Mouse (Mus musculus): ENCODE measurements around the gene Chml. TPM values are rescaled to one million over a fixed set of nuclear protein-coding genes. Genes with fewer than 3 reads are reported as not detected.
A peak's percentile ranks its signal among the peaks of the same experiment; 100 is the strongest.

The Chml gene
- polyA plus RNA-seq, 1 experiment = 13.7 TPM

DNA sequence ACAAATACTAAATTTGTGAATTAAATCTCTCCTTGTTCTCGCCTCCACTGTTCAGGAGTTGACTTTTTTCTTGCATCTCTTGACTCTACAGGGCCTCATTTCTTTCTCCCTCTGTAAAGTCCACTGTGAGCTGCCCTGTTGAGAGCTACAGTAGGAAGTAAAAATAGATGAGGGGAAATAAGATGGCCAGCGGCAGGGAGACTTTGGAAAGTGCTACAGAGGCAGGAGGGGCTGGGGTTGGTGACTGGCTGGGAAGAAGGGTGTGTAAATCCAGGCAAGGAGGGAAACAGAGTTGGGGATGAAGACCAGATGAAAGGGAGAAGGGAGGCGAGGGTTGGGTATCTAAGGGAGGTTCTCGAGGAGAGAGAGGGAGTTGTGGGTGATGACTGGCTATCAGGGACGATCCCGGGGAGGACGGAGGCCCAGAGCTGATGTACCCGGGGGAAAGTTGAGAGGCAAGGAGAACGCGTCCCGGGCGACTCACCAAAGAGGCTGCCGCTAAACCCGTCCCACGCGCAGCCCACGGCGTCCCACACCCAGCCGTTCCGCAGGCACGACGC is 935 bp downstream of the Chml start:
- Histone ChIP-seq H3K9ac (ENCODE audit: low read depth, poor library complexity, severe bottlenecking) (peak overlapping the region; percentile 76), H3K9me3 (replicated peaks; ENCODE audit: control insufficient read depth, insufficient read depth, low read length, poor library complexity, severe bottlenecking) (no peaks in the 10 kb centered on the region), H3K4me1 (ENCODE audit: control insufficient read depth, insufficient read depth, low read length) (peaks cover 4% of the 10 kb centered on the region), H3K27ac (ENCODE audit: insufficient read depth, low read length) (no peak overlapping the region), H3K36me3 (ENCODE audit: control insufficient read depth, insufficient read depth, low read length, poor library complexity, severe bottlenecking) (no peaks in the 10 kb centered on the region), H3K4me3 (ENCODE audit: low read depth, low read length) (peak overlapping the region; percentile 94), H3K27me3 (ENCODE audit: control insufficient read depth, insufficient read depth, low read length, poor library complexity, severe bottlenecking) (no peaks in the 10 kb centered on the region)
- no peak for TF ChIP-seq EP300 (IDR thresholded peaks at IDR 0.05; ENCODE audit: insufficient read depth, low read depth, low read length)
- TF ChIP-seq CTCF (IDR thresholded peaks at IDR 0.05; ENCODE audit: low read depth, low read length) = no peak
- TF ChIP-seq POLR2A (IDR thresholded peaks at IDR 0.05; ENCODE audit: insufficient read depth, low read length) = no peak

DNA sequence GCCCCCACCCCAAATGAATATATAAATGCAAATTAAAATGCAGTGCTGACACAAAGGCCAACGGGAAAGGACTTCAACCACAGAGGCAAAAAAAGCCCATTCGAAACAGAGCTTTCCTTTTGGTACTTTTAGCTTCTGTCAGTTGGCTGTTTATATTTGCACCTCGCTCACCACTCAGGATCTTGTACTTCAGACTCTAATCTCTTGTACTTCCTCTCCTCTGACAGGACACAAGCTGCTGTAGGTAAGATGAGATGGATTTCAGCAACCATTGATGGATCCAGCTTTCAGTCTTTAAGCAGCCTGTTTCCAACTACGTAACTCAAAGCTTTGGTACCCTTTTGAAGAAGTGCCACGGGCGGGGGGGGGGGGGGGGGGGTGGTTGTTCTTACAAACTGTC is 11.7 kb downstream of the Chml start:
- no peak overlapping the region for H3K4me3 ChIP-seq (ENCODE audit: low read depth, low read length)
- H3K27me3 ChIP-seq (ENCODE audit: control insufficient read depth, insufficient read depth, low read length, poor library complexity, severe bottlenecking) = no peaks in the 10 kb centered on the region
- H3K36me3 ChIP-seq (ENCODE audit: control insufficient read depth, insufficient read depth, low read length, poor library complexity, severe bottlenecking) = no peaks in the 10 kb centered on the region
- H3K27ac ChIP-seq (ENCODE audit: insufficient read depth, low read length) = no peak overlapping the region
- no peak for TF ChIP-seq CTCF (IDR thresholded peaks at IDR 0.05; ENCODE audit: low read depth, low read length)
- TF ChIP-seq POLR2A (IDR thresholded peaks at IDR 0.05; ENCODE audit: insufficient read depth, low read length) = no peak
- no peak for TF ChIP-seq EP300 (IDR thresholded peaks at IDR 0.05; ENCODE audit: insufficient read depth, low read depth, low read length)
- H3K4me1 ChIP-seq (ENCODE audit: control insufficient read depth, insufficient read depth, low read length) = no peaks in the 10 kb centered on the region
- no peaks in the 10 kb centered on the region for H3K9me3 ChIP-seq (replicated peaks; ENCODE audit: control insufficient read depth, insufficient read depth, low read length, poor library complexity, severe bottlenecking)
- no peak overlapping the region for H3K9ac ChIP-seq (ENCODE audit: low read depth, poor library complexity, severe bottlenecking)

DNA sequence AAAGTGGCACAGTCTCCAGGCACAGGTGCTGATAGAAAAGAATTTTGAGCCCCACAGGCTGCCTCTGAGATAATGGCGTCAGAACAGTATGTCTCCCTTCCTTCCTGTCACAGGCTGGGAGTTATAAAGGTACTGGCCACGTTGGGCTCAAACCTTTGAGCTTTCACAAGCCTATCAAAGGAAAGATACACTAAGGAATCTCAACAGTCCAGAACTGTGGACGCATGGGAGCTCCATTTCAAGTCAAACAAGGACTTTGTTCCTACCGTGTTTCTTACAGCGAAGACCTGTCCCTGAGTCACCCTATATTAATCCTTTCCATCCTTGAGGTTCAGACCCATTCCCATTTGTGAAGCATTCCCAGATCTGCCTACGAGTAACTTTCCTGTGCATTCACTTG is 15.2 kb downstream of the Chml start:
- Histone ChIP-seq H3K36me3 (ENCODE audit: control insufficient read depth, insufficient read depth, low read length, poor library complexity, severe bottlenecking) (no peaks in the 10 kb centered on the region), H3K9ac (ENCODE audit: low read depth, poor library complexity, severe bottlenecking) (no peak overlapping the region), H3K27me3 (ENCODE audit: control insufficient read depth, insufficient read depth, low read length, poor library complexity, severe bottlenecking) (no peaks in the 10 kb centered on the region), H3K4me3 (ENCODE audit: low read depth, low read length) (no peak overlapping the region), H3K9me3 (replicated peaks; ENCODE audit: control insufficient read depth, insufficient read depth, low read length, poor library complexity, severe bottlenecking) (no peaks in the 10 kb centered on the region), H3K27ac (ENCODE audit: insufficient read depth, low read length) (no peak overlapping the region), H3K4me1 (ENCODE audit: control insufficient read depth, insufficient read depth, low read length) (no peaks in the 10 kb centered on the region)
- TF ChIP-seq CTCF (IDR thresholded peaks at IDR 0.05; ENCODE audit: low read depth, low read length) = no peak
- TF ChIP-seq EP300 (IDR thresholded peaks at IDR 0.05; ENCODE audit: insufficient read depth, low read depth, low read length) = no peak
- TF ChIP-seq POLR2A (IDR thresholded peaks at IDR 0.05; ENCODE audit: insufficient read depth, low read length) = no peak

DNA sequence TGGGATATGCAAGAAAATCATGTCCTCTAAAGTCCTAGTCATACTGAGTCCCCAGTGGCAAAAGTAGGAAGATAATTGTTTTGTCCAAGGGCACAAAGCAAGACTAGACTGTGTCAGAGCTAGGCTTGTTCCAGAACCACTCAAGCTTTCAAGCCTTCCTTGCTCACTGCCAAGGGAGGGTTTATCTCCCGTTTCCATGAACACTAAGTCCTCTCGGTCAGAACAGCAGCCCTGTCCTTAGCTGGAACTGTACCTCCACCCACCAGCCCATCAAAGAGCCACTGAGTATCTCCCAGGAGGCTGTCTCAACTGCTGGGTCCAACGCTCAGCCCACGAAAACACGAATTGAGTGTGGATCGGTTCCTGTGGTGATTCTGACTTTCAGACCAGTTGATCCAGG is 17.6 kb downstream of the Chml start:
- Histone ChIP-seq H3K4me1 (ENCODE audit: control insufficient read depth, insufficient read depth, low read length) (no peaks in the 10 kb centered on the region), H3K9me3 (replicated peaks; ENCODE audit: control insufficient read depth, insufficient read depth, low read length, poor library complexity, severe bottlenecking) (no peaks in the 10 kb centered on the region), H3K27ac (ENCODE audit: insufficient read depth, low read length) (no peak overlapping the region), H3K4me3 (ENCODE audit: low read depth, low read length) (no peak overlapping the region), H3K9ac (ENCODE audit: low read depth, poor library complexity, severe bottlenecking) (no peak overlapping the region), H3K36me3 (ENCODE audit: control insufficient read depth, insufficient read depth, low read length, poor library complexity, severe bottlenecking) (no peaks in the 10 kb centered on the region), H3K27me3 (ENCODE audit: control insufficient read depth, insufficient read depth, low read length, poor library complexity, severe bottlenecking) (no peaks in the 10 kb centered on the region)
- no peak for TF ChIP-seq CTCF (IDR thresholded peaks at IDR 0.05; ENCODE audit: low read depth, low read length)
- TF ChIP-seq POLR2A (IDR thresholded peaks at IDR 0.05; ENCODE audit: insufficient read depth, low read length) = no peak
- no peak for TF ChIP-seq EP300 (IDR thresholded peaks at IDR 0.05; ENCODE audit: insufficient read depth, low read depth, low read length)

DNA sequence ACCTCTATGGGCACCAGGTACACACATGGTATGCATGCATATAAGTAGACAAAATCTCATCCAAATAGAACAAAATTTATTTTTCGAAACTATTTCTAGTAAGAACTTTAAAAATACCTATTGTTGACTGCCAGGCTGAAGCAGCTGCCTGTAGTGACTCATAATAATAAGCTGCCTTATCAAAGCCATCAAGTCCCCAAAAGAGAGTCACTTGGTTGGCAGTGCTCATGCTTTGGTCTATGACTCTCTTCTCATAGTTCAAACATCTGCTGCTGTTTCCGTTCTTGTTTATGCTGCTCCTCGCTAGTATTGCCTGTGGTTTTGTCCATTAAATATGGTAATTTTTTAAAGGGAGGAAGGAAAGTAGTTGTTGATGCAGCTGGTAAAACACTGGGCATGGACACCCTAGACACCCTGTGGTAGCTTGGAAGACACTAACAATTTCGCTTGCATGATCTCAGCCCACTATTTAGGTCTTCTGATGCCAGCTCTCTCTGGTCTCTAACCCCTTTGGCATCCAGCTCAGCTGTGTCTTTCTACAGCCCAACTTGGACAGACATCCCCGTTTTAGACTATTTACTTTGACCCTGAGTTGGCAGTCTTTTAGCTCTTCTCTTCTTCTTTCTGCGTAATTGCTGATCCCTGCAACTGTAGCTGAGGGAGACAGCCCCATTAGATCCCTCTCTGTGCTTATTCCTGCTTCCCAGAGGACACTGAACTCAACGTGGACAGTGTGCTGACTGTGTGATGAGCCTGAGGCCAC is 19.0 kb downstream of the Chml start:
- H3K9ac ChIP-seq (ENCODE audit: low read depth, poor library complexity, severe bottlenecking) = no peak overlapping the region
- no peak overlapping the region for H3K27ac ChIP-seq (ENCODE audit: insufficient read depth, low read length)
- no peaks in the 10 kb centered on the region for H3K9me3 ChIP-seq (replicated peaks; ENCODE audit: control insufficient read depth, insufficient read depth, low read length, poor library complexity, severe bottlenecking)
- peaks cover 1% of the 10 kb centered on the region for H3K4me1 ChIP-seq (ENCODE audit: control insufficient read depth, insufficient read depth, low read length)
- H3K4me3 ChIP-seq (ENCODE audit: low read depth, low read length) = no peak overlapping the region
- no peaks in the 10 kb centered on the region for H3K36me3 ChIP-seq (ENCODE audit: control insufficient read depth, insufficient read depth, low read length, poor library complexity, severe bottlenecking)
- no peaks in the 10 kb centered on the region for H3K27me3 ChIP-seq (ENCODE audit: control insufficient read depth, insufficient read depth, low read length, poor library complexity, severe bottlenecking)
- TF ChIP-seq CTCF (IDR thresholded peaks at IDR 0.05; ENCODE audit: low read depth, low read length) = no peak
- no peak for TF ChIP-seq EP300 (IDR thresholded peaks at IDR 0.05; ENCODE audit: insufficient read depth, low read depth, low read length)
- no peak for TF ChIP-seq POLR2A (IDR thresholded peaks at IDR 0.05; ENCODE audit: insufficient read depth, low read length)

DNA sequence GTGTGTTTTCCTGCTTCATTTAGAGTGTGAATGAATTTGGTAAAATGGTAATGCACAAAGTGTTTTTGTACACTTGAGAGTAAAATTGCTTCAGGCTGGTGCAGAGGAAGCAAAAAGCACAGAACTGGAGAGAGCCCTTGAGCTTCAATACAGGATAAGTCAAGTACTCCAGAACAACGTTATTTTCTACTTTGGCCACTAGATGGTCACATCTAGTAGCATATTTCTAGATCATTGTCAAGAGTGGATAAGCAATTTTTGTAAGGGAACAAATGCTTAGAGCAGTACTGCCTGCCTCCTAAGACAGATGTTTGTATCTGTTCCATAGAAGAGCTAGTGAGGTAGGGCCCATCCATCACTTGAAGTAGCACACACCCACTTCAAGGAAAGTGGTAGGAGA is 21.1 kb downstream of the Chml start:
- Histone ChIP-seq H3K27ac (ENCODE audit: insufficient read depth, low read length) (no peak overlapping the region), H3K27me3 (ENCODE audit: control insufficient read depth, insufficient read depth, low read length, poor library complexity, severe bottlenecking) (no peaks in the 10 kb centered on the region), H3K9me3 (replicated peaks; ENCODE audit: control insufficient read depth, insufficient read depth, low read length, poor library complexity, severe bottlenecking) (no peaks in the 10 kb centered on the region), H3K9ac (ENCODE audit: low read depth, poor library complexity, severe bottlenecking) (no peak overlapping the region), H3K4me3 (ENCODE audit: low read depth, low read length) (no peak overlapping the region), H3K36me3 (ENCODE audit: control insufficient read depth, insufficient read depth, low read length, poor library complexity, severe bottlenecking) (no peaks in the 10 kb centered on the region), H3K4me1 (ENCODE audit: control insufficient read depth, insufficient read depth, low read length) (peaks cover 1% of the 10 kb centered on the region)
- TF ChIP-seq CTCF (IDR thresholded peaks at IDR 0.05; ENCODE audit: low read depth, low read length) (no peak), EP300 (IDR thresholded peaks at IDR 0.05; ENCODE audit: insufficient read depth, low read depth, low read length) (no peak), POLR2A (IDR thresholded peaks at IDR 0.05; ENCODE audit: insufficient read depth, low read length) (no peak)
